ENCODE assay signal across 10 mouse cellular contexts in the genomic region with DNA sequence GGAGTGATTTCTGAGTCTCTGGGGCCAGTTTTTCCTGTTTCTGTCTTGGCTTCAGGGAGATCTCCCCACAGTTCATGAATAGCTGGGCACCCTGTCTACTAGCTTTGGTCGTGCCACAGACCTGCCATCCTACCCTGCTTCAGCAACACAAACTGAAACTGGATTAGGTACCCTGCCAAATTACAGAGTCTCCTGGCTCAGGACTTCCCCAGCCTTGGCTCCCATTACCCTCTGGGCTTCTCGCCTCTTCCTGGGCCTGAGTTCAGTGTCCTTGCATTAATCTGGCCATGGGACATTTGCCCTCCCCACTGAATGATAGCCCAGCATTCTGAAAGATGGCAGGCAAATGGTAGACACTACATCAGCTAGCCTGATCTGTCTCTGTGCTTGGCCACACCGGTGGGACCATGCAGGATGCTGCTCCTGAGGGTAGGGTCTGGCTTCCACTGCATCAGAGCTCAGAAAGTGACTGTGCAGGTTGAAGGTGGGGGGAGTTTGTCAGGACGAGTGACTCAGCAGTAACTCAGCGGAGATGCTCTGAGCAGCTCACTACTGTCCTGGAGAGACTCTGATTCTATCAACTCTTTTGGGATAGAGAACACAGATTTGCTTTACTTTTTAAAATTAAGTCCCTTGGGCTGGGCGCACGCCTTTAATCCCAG. TPM values are rescaled to one million over a fixed set of nuclear protein-coding genes. Genes with fewer than 3 reads are reported as not detected.
DNase-seq lines count a peak whose midpoint lies in the region; ATAC-seq and TF ChIP-seq lines count a peak whose summit lies in the region.
"Had no signal": no experiment of that assay in that cellular context is flagged by ENCODE, and none has a peak within 500 bp of the region (broad histone marks: within the 10 kb centered on the region; RNA-seq: fewer than 3 reads in every experiment).

No protein-coding gene starts in this region.

- H3K9me3 ChIP-seq in liver, embryonic 11.5 days (ENCODE audit: control insufficient read depth, low read length) = no peaks in the 10 kb centered on the region
- H3K9me3 ChIP-seq in kidney, embryonic 16.5 days (ENCODE audit: low read length) = no peaks in the 10 kb centered on the region

- peaks cover 41% of the 10 kb centered on the region for H3K4me1 ChIP-seq in liver, embryonic 11.5 days (replicated peaks; ENCODE audit: control insufficient read depth, insufficient read depth, low read length)
- no peaks in the 10 kb centered on the region for H3K4me1 ChIP-seq in kidney, embryonic 16.5 days (ENCODE audit: insufficient read depth, low read length)

- no peaks in the 10 kb centered on the region for H3K27me3 ChIP-seq in liver, embryonic 11.5 days (replicated peaks; ENCODE audit: control insufficient read depth, insufficient read depth, low read length)
- no peaks in the 10 kb centered on the region for H3K27me3 ChIP-seq in kidney, embryonic 16.5 days (ENCODE audit: insufficient read depth, low read length)
- H3K27me3 ChIP-seq: Patski had no signal

- peak overlapping the region; percentile 62 for H3K4me2 ChIP-seq in liver, embryonic 11.5 days
- H3K4me2 ChIP-seq in kidney, embryonic 16.5 days (replicated peaks; ENCODE audit: low read depth, low read length) = no peak overlapping the region

- no peak overlapping the region for H3K4me3 ChIP-seq in layer of hippocampus, adult 2 months
- peak overlapping the region; percentile 53 for H3K4me3 ChIP-seq in liver, embryonic 11.5 days (ENCODE audit: low read depth, low read length)
- H3K4me3 ChIP-seq in kidney, embryonic 16.5 days (ENCODE audit: low read length) = no peak overlapping the region

- WGBS in liver, embryonic 11.5 days = 77% methylated on average over 7 of the region's 7 CpGs
- 82% methylated on average over 7 of the region's 7 CpGs for WGBS in kidney, embryonic 16.5 days

- no peak for TF ChIP-seq CTCF in layer of hippocampus, adult 2 months (conservative IDR thresholded peaks at IDR 0.05)

- peak; percentile 41 for DNase-seq in adrenal gland, postnatal 10 days
- no peak for DNase-seq in adrenal gland, postnatal 4 days (ENCODE audit: low spot score in 2 of 2)
- DNase-seq in layer of hippocampus, adult 2 months (ENCODE audit: low spot score in 2 of 2) = no peak
- no peak for DNase-seq in layer of hippocampus, postnatal 36 days
- DNase-seq in cerebellum, adult 18-20 months = peak; percentile 71 to 74
- DNase-seq in liver, embryonic 11.5 days (ENCODE audit: low spot score) = no peak
- DNase-seq: right cerebral cortex, postnatal 14 days had no signal

- H3K36me3 ChIP-seq in liver, embryonic 11.5 days (ENCODE audit: control insufficient read depth, insufficient read depth, low read length) = peaks cover 18% of the 10 kb centered on the region
- peaks cover 11% of the 10 kb centered on the region for H3K36me3 ChIP-seq in kidney, embryonic 16.5 days (ENCODE audit: insufficient read depth, low read length)

- ATAC-seq in liver, embryonic 11.5 days (replicated peaks; ENCODE audit: low FRiP score) = no peak
- no peak for ATAC-seq in granulocyte monocyte progenitor cell, adult 5-6 weeks (replicated peaks; ENCODE audit: poor library complexity, severe bottlenecking)
- no peak for ATAC-seq in kidney, embryonic 16.5 days (ENCODE audit: low FRiP score, low TSS enrichment)

- H3K9ac ChIP-seq in liver, embryonic 11.5 days (ENCODE audit: low read depth, low read length) = no peak overlapping the region
- H3K9ac ChIP-seq in kidney, embryonic 16.5 days (replicated peaks; ENCODE audit: low read length) = no peak overlapping the region

- H3K27ac ChIP-seq in layer of hippocampus, adult 2 months = peak overlapping the region; percentile 86
- H3K27ac ChIP-seq in liver, embryonic 11.5 days (ENCODE audit: low read depth, low read length) = peak overlapping the region; percentile 43; the same call in 1 of the 2 replicates
- H3K27ac ChIP-seq in kidney, embryonic 16.5 days (ENCODE audit: low read length) = no peak overlapping the region

RNA-seq across cellular contexts. Expression of a gene that starts 26.1 kb away (rescaled TPM):
- 10 to 100 TPM; 15.2 to 30.9 TPM for total RNA-seq in adrenal gland, postnatal 10 days (2021)
- total RNA-seq in adrenal gland, postnatal 4 days (2021) = 10 to 100 TPM; 32.8 to 50.6 TPM
- total RNA-seq in layer of hippocampus, adult 2 months (2021) = 100 to 1,000 TPM; 242 to 256 TPM
- 100 to 1,000 TPM; 240 to 247 TPM for total RNA-seq in layer of hippocampus, postnatal 36 days (2021)
- polyA plus RNA-seq in liver, embryonic 11.5 days (2014; fragmentation: Nextera tagmentation; extraction: Ambion mirVana) = 24.6 and 28.1 TPM in 2 replicates
- total RNA-seq in granulocyte monocyte progenitor cell, adult 5-6 weeks (2014; fragmentation: Nextera tagmentation) = 1.5 and 6.2 TPM in 2 replicates
- total RNA-seq in granulocyte monocyte progenitor cell, adult 5-6 weeks (2017) = 3.7 and 4.2 TPM in 2 replicates
- 8.3 and 8.6 TPM in 2 replicates for polyA plus RNA-seq in kidney, embryonic 16.5 days (2015; fragmentation: Nextera tagmentation; extraction: Ambion mirVana)

RNA-seq across cellular contexts. Expression of a gene that starts 49.1 kb away (rescaled TPM):
- 1 to 10 TPM; 3.4 to 3.9 TPM for total RNA-seq in adrenal gland, postnatal 10 days (2021)
- 1 to 10 TPM; 3.3 to 7.4 TPM for total RNA-seq in adrenal gland, postnatal 4 days (2021)
- total RNA-seq in layer of hippocampus, adult 2 months (2021) = 1 to 10 TPM in 1 of 2 experiments, under 1 TPM in 1; 0.76 to 1.7 TPM
- total RNA-seq in layer of hippocampus, postnatal 36 days (2021) = 1 to 10 TPM in 1 of 2 experiments, under 1 TPM in 1; 0.63 to 1.1 TPM
- 1.2 and 2.0 TPM in 2 replicates for polyA plus RNA-seq in liver, embryonic 11.5 days (2014; fragmentation: Nextera tagmentation; extraction: Ambion mirVana)
- total RNA-seq in granulocyte monocyte progenitor cell, adult 5-6 weeks (2014; fragmentation: Nextera tagmentation) = 37.2 and 40.4 TPM in 2 replicates
- total RNA-seq in granulocyte monocyte progenitor cell, adult 5-6 weeks (2017) = 19.3 and 21.7 TPM in 2 replicates
- polyA plus RNA-seq in kidney, embryonic 16.5 days (2015; fragmentation: Nextera tagmentation; extraction: Ambion mirVana) = 4.3 and 5.5 TPM in 2 replicates

RNA-seq across cellular contexts. Expression of a gene that starts 52.3 kb away (rescaled TPM):
- 10 to 100 TPM; 18.6 to 25.2 TPM for total RNA-seq in adrenal gland, postnatal 10 days (2021)
- total RNA-seq in adrenal gland, postnatal 4 days (2021) = 10 to 100 TPM; 28.3 to 29.0 TPM
- 10 to 100 TPM; 49.0 to 50.2 TPM for total RNA-seq in layer of hippocampus, adult 2 months (2021)
- 10 to 100 TPM; 53.1 to 54.0 TPM for total RNA-seq in layer of hippocampus, postnatal 36 days (2021)
- 7.2 TPM in 2 replicates for polyA plus RNA-seq in liver, embryonic 11.5 days (2014; fragmentation: Nextera tagmentation; extraction: Ambion mirVana)
- total RNA-seq in granulocyte monocyte progenitor cell, adult 5-6 weeks (2014; fragmentation: Nextera tagmentation) = 16.4 and 19.2 TPM in 2 replicates
- 18.1 and 43.1 TPM in 2 replicates for total RNA-seq in granulocyte monocyte progenitor cell, adult 5-6 weeks (2017)
- 16.9 and 18.6 TPM in 2 replicates for polyA plus RNA-seq in kidney, embryonic 16.5 days (2015; fragmentation: Nextera tagmentation; extraction: Ambion mirVana)

Comparison
In these comparisons a context has a peak if more than half of its experiments do, and no peak if none do; other contexts are left out.
1. DNase-seq: peak in adrenal gland, postnatal 10 days (single experiment) and cerebellum, adult 18-20 months (2 of 2); none in adrenal gland, postnatal 4 days (0 of 2), layer of hippocampus, adult 2 months (0 of 2), layer of hippocampus, postnatal 36 days (0 of 2) and liver, embryonic 11.5 days (single experiment).
2. RNA of a gene that starts 26.1 kb away (total RNA-seq): 242 to 256 TPM in layer of hippocampus, adult 2 months and 240 to 247 TPM in layer of hippocampus, postnatal 36 days; 32.8 to 50.6 TPM in adrenal gland, postnatal 4 days, 15.2 to 30.9 TPM in adrenal gland, postnatal 10 days and 1.5 to 6.2 TPM in granulocyte monocyte progenitor cell, adult 5-6 weeks; every median in the first group is over 4 times any median in the second.